Mouse (Mus musculus) cortical plate, adult 2 months (tissue): Measurements from ENCODE around the gene Hbq1a. TPM values are rescaled to one million over a fixed set of nuclear protein-coding genes. Genes with fewer than 3 reads are reported as not detected.
A peak's percentile ranks its signal among the peaks of the same experiment; 100 is the strongest.

Experiments used
- H3K27ac ChIP-seq: fragments of 200-500 bp; 2 replicates; pipeline ENCODE4 v1.5.1; 2012; ENCODE audit warnings: low read length, control low read depth, inconsistent platforms; ENCODE audit not compliant: insufficient read depth
- H3K4me1 ChIP-seq: fragments of 200-500 bp; 2 replicates; pipeline ENCODE4 v1.6.1; 2011; ENCODE audit warnings: low read length; ENCODE audit not compliant: control insufficient read depth, insufficient read depth
- H3K4me3 ChIP-seq: fragments of 200-500 bp; 2 replicates; pipeline ENCODE4 v1.5.1; 2011; ENCODE audit warnings: mild to moderate bottlenecking, low read length, control low read depth; ENCODE audit not compliant: insufficient read depth
- CTCF ChIP-seq: fragments of 200-500 bp; IDR thresholded peaks from 2 replicates; pipeline ENCODE4 v1.5.1; 2011; ENCODE audit warnings: mild to moderate bottlenecking, control low read depth, low read length; ENCODE audit not compliant: insufficient read depth; ENCODE audit errors: extremely low read depth
- POLR2A ChIP-seq: fragments of 200-500 bp; IDR thresholded peaks from 2 replicates; pipeline ENCODE4 v1.6.1; 2011; ENCODE audit warnings: mild to moderate bottlenecking, low read length, control low read depth; ENCODE audit not compliant: insufficient read depth; ENCODE audit errors: extremely low read depth
- polyA plus RNA-seq: library from polyadenylated mRNA; depleted of rRNA; stranded (reverse); fragments of >200 nt; gene quantifications from 2 replicates; pipeline ENCODE4 v1.2.3, GENCODE M21; 2012

The Hbq1a gene
- polyA plus RNA-seq, 1 experiment: 3.5 TPM

- Histone ChIP-seq H3K27ac (no peak overlapping the region), H3K4me3 (0 out of 2 replicates have a peak overlapping the region, but pooled peaks have one; percentile 18), H3K4me1 (peaks cover 4% of the 10 kb centered on the region)
- TF ChIP-seq POLR2A (no peak), CTCF (no peak)
Observed at GRCm38 (mm10) chr11:32300279-32301267, 704 bp downstream of the Hbq1a start.

- no peak for TF ChIP-seq POLR2A
- no peak for TF ChIP-seq CTCF
- peaks cover 4% of the 10 kb centered on the region for H3K4me1 ChIP-seq
- H3K27ac ChIP-seq: no peak overlapping the region
- H3K4me3 ChIP-seq: no peak overlapping the region
Observed at GRCm38 (mm10) chr11:32301506-32301905, 1.6 kb downstream of the Hbq1a start.

DNA sequence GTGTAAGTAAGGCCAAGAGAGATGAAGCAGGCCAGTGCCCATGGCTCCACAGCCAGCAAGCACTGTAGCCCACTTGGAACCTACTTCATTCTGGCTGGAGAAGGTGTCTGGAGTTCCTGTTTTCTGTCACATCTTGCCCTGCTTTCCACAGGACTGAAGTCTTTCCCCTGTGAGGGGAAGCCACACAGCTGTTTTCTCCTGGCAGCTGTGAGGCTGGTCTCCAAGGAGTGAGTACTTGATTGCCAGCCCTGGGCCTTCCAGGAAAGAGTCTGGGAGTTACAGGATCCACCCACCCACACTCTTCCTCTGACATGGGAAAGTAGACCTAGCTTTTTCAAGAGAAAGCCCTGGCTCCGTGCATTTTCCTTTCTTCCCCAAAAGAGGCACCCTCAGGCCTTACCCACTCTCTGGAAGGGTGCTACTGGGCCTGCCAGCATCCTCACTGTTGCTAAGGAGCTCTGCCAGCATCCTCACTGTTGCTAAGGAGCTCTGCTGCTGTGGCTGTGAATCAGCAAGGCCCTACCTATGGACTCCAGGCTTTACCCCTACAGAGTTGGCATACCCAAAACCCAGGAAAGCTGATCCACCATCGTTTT, 3.1 kb downstream of the Hbq1a start:
- no peak overlapping the region for H3K4me3 ChIP-seq
- peak overlapping the region; percentile 58 for H3K27ac ChIP-seq
- peaks cover 4% of the 10 kb centered on the region for H3K4me1 ChIP-seq
- no peak for TF ChIP-seq POLR2A
- no peak for TF ChIP-seq CTCF

DNA sequence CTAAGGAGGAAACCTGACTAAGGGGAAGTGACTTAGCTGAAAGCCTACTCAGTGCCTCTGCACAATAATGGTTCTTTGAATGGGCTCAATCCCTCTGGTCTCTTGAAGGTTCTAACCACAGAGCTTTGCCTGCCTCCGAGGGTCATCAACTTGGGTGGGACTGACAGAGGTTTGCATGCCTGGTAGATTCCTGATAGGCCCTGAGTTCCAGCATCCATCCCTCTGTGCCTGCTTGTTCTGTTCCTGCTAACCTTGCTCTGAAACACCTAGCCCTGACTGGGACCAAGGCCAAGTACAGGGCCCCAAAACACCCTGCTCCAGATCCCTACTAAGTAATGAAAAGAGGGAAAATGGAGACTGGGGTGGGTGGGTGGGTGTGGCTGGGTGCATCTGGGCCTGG, 3.6 kb downstream of the Hbq1a start:
- H3K4me3 ChIP-seq: no peak overlapping the region
- H3K27ac ChIP-seq: peak overlapping the region; percentile 58
- TF ChIP-seq POLR2A: no peak
- H3K4me1 ChIP-seq: peaks cover 4% of the 10 kb centered on the region

DNA sequence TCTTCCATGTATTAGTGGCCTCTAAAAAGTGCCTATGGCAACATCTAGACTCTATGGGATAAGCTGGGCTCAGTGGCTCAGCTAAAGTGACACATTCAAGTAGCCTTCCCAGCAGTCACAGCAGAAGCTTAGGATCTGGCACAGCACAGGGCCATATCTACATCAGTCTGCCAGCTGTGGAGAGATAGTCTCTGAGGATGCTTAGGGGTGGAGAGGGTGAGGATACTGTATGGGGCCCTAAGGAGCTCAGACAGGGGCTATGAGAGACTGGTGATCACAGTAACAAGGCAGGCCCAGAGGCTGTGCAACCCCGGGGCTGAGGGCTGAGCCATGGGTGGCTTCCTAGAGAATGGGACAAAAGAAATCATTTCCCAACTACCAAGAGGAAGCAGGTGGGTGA, 7.1 kb downstream of the Hbq1a start:
- Histone ChIP-seq H3K4me1 (peaks cover 4% of the 10 kb centered on the region), H3K27ac (no peak overlapping the region), H3K4me3 (no peak overlapping the region)
- TF ChIP-seq CTCF (no peak), POLR2A (no peak)

- Histone ChIP-seq H3K4me1 (no peaks in the 10 kb centered on the region), H3K27ac (no peak overlapping the region), H3K4me3 (no peak overlapping the region)
- TF ChIP-seq CTCF (no peak), POLR2A (no peak)
Observed at GRCm38 (mm10) chr11:32309446-32309845, 9.6 kb downstream of the Hbq1a start.

DNA sequence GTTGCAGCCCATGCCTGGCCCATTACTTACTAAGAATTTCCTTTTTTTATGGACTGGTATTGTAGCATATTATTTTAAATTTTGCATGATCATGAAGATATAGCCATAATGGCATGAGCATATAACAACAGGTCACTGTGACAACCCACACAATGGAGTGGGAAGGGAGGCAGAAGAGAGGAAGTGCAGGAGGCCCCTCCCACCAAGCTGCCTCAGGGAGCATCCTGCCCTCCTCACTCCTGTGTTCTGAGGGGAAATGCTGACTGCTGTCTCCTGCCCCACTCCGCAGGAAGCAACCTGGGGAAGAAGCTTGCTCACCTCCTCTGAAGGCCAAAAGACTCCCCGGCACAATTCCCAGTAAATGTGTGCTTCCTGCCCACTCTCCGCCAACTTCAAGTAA, 10.1 kb downstream of the Hbq1a start:
- Histone ChIP-seq H3K27ac (no peak overlapping the region), H3K4me3 (no peak overlapping the region), H3K4me1 (no peaks in the 10 kb centered on the region)
- TF ChIP-seq CTCF: no peak
- TF ChIP-seq POLR2A: no peak

DNA sequence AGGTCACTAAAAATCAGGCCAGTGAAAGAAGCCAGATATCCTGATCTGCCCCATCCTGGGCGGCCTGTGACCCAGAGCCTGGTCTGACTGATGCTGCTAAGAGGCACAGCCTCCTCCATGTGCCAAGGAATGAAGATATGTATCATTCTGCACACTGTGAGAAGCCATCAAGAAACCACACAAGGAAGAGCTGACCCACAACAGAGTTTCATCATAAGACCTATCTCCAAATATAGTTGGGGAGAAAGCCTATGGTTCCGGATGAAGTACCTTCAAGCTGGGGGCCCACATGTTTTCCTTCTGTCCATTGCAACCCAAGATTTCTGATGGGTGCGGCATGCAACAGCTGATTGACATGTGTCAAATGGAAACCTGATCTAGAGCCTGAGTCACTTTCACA, 16.1 kb downstream of the Hbq1a start:
- Histone ChIP-seq H3K4me1 (no peaks in the 10 kb centered on the region), H3K27ac (no peak overlapping the region), H3K4me3 (no peak overlapping the region)
- no peak for TF ChIP-seq POLR2A
- no peak for TF ChIP-seq CTCF

GRCm38 (mm10) chr11:32320507-32321195, 20.8 kb downstream of the Hbq1a start:
- Histone ChIP-seq H3K27ac (no peak overlapping the region), H3K4me3 (no peak overlapping the region), H3K4me1 (no peaks in the 10 kb centered on the region)
- TF ChIP-seq CTCF: no peak
- TF ChIP-seq POLR2A: no peak
